Mouse (Mus musculus) cortical plate, adult 2 months (tissue): Measurements from ENCODE around the gene Cers6.

Experiments
- CTCF ChIP-seq: fragments of 200-500 bp; IDR thresholded peaks from 2 replicates; pipeline ENCODE4 v1.5.1; 2011; ENCODE audit warnings: mild to moderate bottlenecking, control low read depth, low read length; ENCODE audit not compliant: insufficient read depth; ENCODE audit errors: extremely low read depth
- POLR2A ChIP-seq: fragments of 200-500 bp; IDR thresholded peaks from 2 replicates; pipeline ENCODE4 v1.6.1; 2011; ENCODE audit warnings: mild to moderate bottlenecking, low read length, control low read depth; ENCODE audit not compliant: insufficient read depth; ENCODE audit errors: extremely low read depth

DNA sequence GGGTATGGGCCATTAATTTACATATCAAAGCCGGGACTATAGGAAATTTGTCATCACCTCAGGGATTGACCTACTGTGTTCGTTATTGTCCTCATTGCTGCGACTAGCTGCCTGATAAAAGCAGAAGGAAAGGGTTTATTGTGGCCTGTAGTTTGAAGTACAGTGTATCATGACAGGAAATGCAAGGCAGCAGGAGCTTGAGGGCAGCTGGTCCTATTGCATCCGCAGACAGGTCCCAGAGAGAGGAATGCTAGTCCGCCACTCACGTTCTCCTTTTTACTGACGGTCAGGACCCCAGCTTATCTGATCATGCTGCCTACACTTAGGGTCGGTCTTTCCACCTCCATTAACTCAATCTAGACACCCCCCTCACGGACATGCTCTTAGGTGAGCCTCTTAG, 273.7 kb downstream of the Cers6 start:
- TF ChIP-seq CTCF (no peak), POLR2A (no peak)
